Mouse (Mus musculus) neural tube, postnatal 0 days (tissue): ENCODE measurements around the gene Frmd8. TPM values are rescaled to one million over a fixed set of nuclear protein-coding genes. Genes with fewer than 3 reads are reported as not detected.

Source experiments
- polyA plus RNA-seq: library from polyadenylated mRNA; unstranded; fragments of >200 nt; fragmentation: Nextera tagmentation; extraction: Ambion mirVana; gene quantifications from 2 replicates; pipeline ENCODE4 v1.2.1, GENCODE M21; 2015

Frmd8 gene
- 12.2 and 12.5 TPM in 2 replicates for polyA plus RNA-seq

DNA sequence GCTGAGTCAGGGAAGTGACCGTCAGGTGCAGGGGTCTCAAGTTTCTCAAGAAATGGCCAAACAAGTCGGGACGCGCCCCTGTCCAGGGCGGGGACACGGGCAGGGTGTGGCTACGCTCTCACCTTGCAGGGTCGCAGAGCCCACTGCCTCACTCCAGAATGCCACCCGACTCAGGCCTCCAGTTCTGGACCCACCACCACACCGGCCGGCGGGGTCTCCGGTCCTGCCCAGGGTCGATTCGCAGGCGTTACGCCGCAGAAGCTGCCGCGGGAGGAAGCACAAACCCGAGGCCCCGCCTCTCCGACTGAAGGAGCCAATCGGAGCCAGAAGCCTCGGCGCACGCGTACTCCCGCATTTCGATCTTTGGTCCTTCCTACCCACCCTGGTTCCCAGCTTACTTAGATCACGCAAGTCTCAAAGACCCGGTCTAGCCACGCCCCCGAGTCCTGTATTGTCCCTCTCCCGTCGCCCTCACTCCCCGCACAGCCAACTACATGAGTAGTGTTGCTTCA is at the start of gene Frmd8:
Gene Frmd8, minus strand, starts transcription at position 306 of the 512 bp plus-strand sequence.

DNA sequence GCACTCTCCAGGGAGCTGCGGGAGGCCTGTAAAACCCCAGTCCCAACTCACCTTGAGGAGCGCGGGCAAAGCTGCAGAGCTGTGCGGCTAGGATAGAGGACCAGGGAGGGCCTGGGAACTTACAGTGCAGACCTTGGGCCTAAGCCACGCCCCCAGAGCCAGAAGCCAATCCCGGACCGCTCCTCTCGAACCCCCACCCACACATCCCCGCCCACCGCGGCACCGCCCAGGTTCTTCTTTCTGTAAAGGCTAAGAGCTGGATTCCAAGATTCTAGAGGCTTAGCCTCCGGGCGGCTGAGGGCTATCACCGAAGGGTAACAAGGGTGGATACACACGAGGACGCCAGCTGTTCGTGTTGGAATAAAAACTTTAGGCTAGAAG is 49.6 kb upstream of the Frmd8 start, which contains the start of gene Cdc42ep2:
Gene Cdc42ep2, minus strand, starts transcription at position 104 of the 381 bp plus-strand sequence.

DNA sequence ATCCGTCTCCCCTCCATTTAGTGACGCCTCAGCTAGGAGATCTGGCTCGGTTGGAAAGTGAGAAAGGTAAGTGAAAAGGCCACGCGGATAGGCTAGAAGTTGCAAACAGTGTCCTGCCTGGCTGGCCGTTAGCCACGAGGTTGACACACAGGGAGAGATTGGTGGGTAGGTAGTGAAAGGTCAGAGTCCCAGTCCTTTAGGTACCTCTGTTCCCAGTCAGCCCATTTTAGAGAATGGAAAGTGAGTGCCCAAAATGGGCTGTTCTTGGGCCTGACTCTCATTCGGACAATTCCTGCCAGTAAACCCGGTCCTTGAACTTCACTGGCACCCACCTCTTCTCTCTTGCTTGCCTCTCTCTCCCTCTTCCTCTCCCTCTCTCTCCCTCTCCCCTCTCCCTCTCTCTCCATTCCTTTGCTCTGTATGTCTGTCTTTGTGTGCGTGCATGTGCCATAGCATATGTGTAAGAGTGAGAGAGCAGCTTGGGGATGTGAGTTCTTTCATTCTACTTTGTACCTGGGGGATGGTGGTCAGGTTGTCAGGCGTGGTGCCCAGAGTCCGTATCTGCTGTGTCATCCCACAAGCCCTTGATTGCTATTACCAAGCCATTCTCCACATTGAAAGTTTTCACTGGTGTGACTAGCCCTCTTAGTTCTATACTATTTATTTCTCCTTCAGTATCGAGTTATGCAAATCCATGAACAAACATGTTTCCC is 38.1 kb upstream of the Frmd8 start, which contains the start of gene Dpf2:
Gene Dpf2, minus strand, starts transcription at position 4 of the 713 bp plus-strand sequence.

GRCm38 (mm10) chr19:5894002-5894678 is 19.1 kb upstream of the Frmd8 start, which contains the start of gene Tigd3:
Gene Tigd3, minus strand, starts transcription at chr19:5894149.

GRCm38 (mm10) chr19:5877618-5878361 is 2.7 kb upstream of the Frmd8 start, which contains the start of gene Slc25a45:
Gene Slc25a45, plus strand, starts transcription at chr19:5877808.

Other genes with a start within 250 kb of the Frmd8 start
- gene Rela, start 237.8 kb downstream of the Frmd8 start, polyA plus RNA-seq = 27.0 and 30.9 TPM in 2 replicates
- 22.6 and 22.9 TPM in 2 replicates for gene Sipa1, start 211.6 kb downstream of the Frmd8 start, polyA plus RNA-seq
- gene Map3k11, start 186.5 kb downstream of the Frmd8 start, polyA plus RNA-seq = 10.7 and 12.0 TPM in 2 replicates
- gene Pcnx3, start 186.4 kb downstream of the Frmd8 start, polyA plus RNA-seq = 16.5 and 22.2 TPM in 2 replicates
- gene Kcnk7, start 170.9 kb downstream of the Frmd8 start, polyA plus RNA-seq = 0.25 and 0.53 TPM in 2 replicates
- gene Ehbp1l1, start 149.0 kb downstream of the Frmd8 start, polyA plus RNA-seq = 39.6 and 46.6 TPM in 2 replicates
- gene Fam89b, start 145.6 kb downstream of the Frmd8 start, polyA plus RNA-seq = 111 and 124 TPM in 2 replicates
- gene Ltbp3, start 134.4 kb downstream of the Frmd8 start, polyA plus RNA-seq = 20.0 and 20.8 TPM in 2 replicates
- 75.6 and 85.9 TPM in 2 replicates for gene Scyl1, start 103.9 kb downstream of the Frmd8 start, polyA plus RNA-seq
- gene Slc25a45, start 2.5 kb upstream of the Frmd8 start, polyA plus RNA-seq = 2.9 TPM in 2 replicates
- 6.3 and 8.0 TPM in 2 replicates for gene Tigd3, start 18.9 kb upstream of the Frmd8 start, polyA plus RNA-seq
- gene Dpf2, start 37.7 kb upstream of the Frmd8 start, polyA plus RNA-seq = 49.1 and 55.8 TPM in 2 replicates
- 18.7 and 21.8 TPM in 2 replicates for gene Cdc42ep2, start 49.5 kb upstream of the Frmd8 start, polyA plus RNA-seq
- gene Pola2, start 88.9 kb upstream of the Frmd8 start, polyA plus RNA-seq = 15.5 and 17.6 TPM in 2 replicates
- not detected in 2 replicates for gene Slc22a20, start 110.9 kb upstream of the Frmd8 start, polyA plus RNA-seq
- gene Capn1, start 140.6 kb upstream of the Frmd8 start, polyA plus RNA-seq = 5.2 and 5.8 TPM in 2 replicates
- gene Syvn1, start 171.3 kb upstream of the Frmd8 start, polyA plus RNA-seq = 28.0 and 31.6 TPM in 2 replicates
- 51.3 and 60.2 TPM in 2 replicates for gene Mrpl49, start 182.5 kb upstream of the Frmd8 start, polyA plus RNA-seq
- gene Fau, start 182.6 kb upstream of the Frmd8 start, polyA plus RNA-seq = 603 and 680 TPM in 2 replicates
- gene Znhit2, start 185.9 kb upstream of the Frmd8 start, polyA plus RNA-seq = 44.4 and 45.4 TPM in 2 replicates
- gene Tm7sf2, start 193.1 kb upstream of the Frmd8 start, polyA plus RNA-seq = 53.5 and 57.5 TPM in 2 replicates
- gene Vps51, start 202.0 kb upstream of the Frmd8 start, polyA plus RNA-seq = 76.7 and 77.3 TPM in 2 replicates
- gene Tmem262, start 204.8 kb upstream of the Frmd8 start, polyA plus RNA-seq = not detected in 2 replicates
- 0.75 TPM in 1 of 2 replicates, not detected in the other for gene Gm28374, start 207.0 kb upstream of the Frmd8 start, polyA plus RNA-seq
- 75.3 and 75.4 TPM in 2 replicates for gene Zfpl1, start 209.7 kb upstream of the Frmd8 start, polyA plus RNA-seq
- gene Cdca5, start 209.7 kb upstream of the Frmd8 start, polyA plus RNA-seq = 2.8 and 3.1 TPM in 2 replicates
- not detected in 2 replicates for gene AC131692.1, start 219.1 kb upstream of the Frmd8 start, polyA plus RNA-seq
- gene Naaladl1, start 230.5 kb upstream of the Frmd8 start, polyA plus RNA-seq = 0.27 TPM in 2 replicates
- 53.9 and 58.0 TPM in 2 replicates for gene Sac3d1, start 243.4 kb upstream of the Frmd8 start, polyA plus RNA-seq